Comparison of ENCODE assay signal across 13 mouse cellular contexts in the genomic region with DNA sequence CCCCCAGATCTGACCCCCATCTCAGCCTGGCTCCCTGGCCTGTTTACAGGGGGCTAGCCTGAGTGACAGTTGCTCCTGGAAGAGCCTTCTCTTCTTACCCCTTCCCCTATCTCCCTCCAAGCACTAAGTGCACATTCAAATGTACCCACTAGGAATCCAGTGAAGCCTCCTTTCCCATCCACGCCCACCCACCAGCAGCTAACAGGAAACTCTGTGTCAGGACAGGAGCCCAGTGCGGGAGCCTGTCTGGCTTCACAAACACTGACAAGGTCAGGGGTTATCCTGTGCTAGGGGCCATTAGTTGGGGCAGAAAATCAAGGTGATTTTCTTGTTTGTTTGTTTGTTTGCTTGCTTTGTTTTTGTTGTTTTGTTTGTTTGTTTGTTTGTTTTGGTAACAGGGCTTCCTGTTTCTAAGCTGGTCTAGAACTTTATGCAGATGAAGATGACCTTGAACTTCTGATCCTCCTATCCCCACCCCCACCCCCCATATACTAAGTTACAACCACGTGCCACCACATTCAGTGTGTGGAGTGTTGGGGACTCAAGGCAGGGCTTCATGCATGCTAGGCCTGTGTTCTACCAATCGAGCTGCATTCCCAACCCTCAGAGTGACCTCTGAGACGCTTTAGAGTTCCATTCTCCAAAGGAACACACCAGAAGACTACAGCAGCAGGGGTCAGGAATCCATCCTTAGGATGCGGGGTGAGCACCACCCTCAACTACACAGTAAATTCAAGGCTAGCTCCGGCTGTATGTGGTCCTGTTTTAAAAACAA. TPM values are rescaled to one million over a fixed set of nuclear protein-coding genes. Genes with fewer than 3 reads are reported as not detected.
DNase-seq lines count a peak whose midpoint lies in the region; ATAC-seq lines count a peak whose summit lies in the region.
"Had no signal": no experiment of that assay in that cellular context is flagged by ENCODE, and none has a peak within 500 bp of the region (broad histone marks: within the 10 kb centered on the region; RNA-seq: fewer than 3 reads in every experiment).

No protein-coding gene starts in this region.

- no peak overlapping the region for H3K9ac ChIP-seq in kidney, embryonic 16.5 days (replicated peaks; ENCODE audit: low read length)
- no peak overlapping the region for H3K9ac ChIP-seq in hindbrain, embryonic 14.5 days
- H3K9ac ChIP-seq in neural tube, embryonic 13.5 days: 0 out of 2 replicates have a peak overlapping the region, but pooled peaks have one; percentile 22

- ATAC-seq in kidney, embryonic 16.5 days (ENCODE audit: low FRiP score, low TSS enrichment): no peak
- no peak for ATAC-seq in hindbrain, embryonic 14.5 days (ENCODE audit: low FRiP score)
- no peak for ATAC-seq in neural tube, embryonic 13.5 days (ENCODE audit: low read depth)

- no peak overlapping the region for H3K4me3 ChIP-seq in kidney, embryonic 16.5 days (ENCODE audit: low read length)
- H3K4me3 ChIP-seq in hindbrain, embryonic 14.5 days (replicated peaks; ENCODE audit: low read length): no peak overlapping the region
- H3K4me3 ChIP-seq in neural tube, embryonic 13.5 days: no peak overlapping the region

- no peaks in the 10 kb centered on the region for H3K27me3 ChIP-seq in kidney, embryonic 16.5 days (ENCODE audit: insufficient read depth, low read length)
- no peaks in the 10 kb centered on the region for H3K27me3 ChIP-seq in hindbrain, embryonic 14.5 days (ENCODE audit: control insufficient read depth, insufficient read depth, low read length)
- no peaks in the 10 kb centered on the region for H3K27me3 ChIP-seq in neural tube, embryonic 13.5 days

- DNase-seq in embryo, embryonic 10.5 days (ENCODE audit: low spot score): peak; percentile 42
- DNase-seq in embryo, embryonic 11 days: no peak
- DNase-seq in kidney, adult 8-10 months: no peak
- no peak for DNase-seq in hindbrain, embryonic 14.5 days (ENCODE audit: low spot score)
- DNase-seq in left cerebral cortex, postnatal 10 days (ENCODE audit: extremely low spot score in 1 of 2, low spot score in 2 of 2): no peak
- no peak for DNase-seq in left cerebral cortex, postnatal 25 days (ENCODE audit: low spot score in 2 of 2)
- DNase-seq: adrenal gland, postnatal 10 days; cerebellum, adult 18-20 months; spleen, adult 18-20 months; thymus, postnatal 4 days had no signal

- H3K4me1 ChIP-seq in kidney, embryonic 16.5 days (ENCODE audit: insufficient read depth, low read length): peaks cover 32% of the 10 kb centered on the region
- 0 out of 2 replicates have a peak, but pooled peaks cover 8% of the 10 kb centered on the region for H3K4me1 ChIP-seq in hindbrain, embryonic 14.5 days (replicated peaks; ENCODE audit: control insufficient read depth, insufficient read depth, low read length)
- H3K4me1 ChIP-seq in neural tube, embryonic 13.5 days (replicated peaks): peaks cover 46% of the 10 kb centered on the region

- intact Hi-C loops in left cerebral cortex, postnatal 10 days (cut with DNase I): no loop called here
- intact Hi-C loops in left cerebral cortex, postnatal 25 days (cut with DNase I): no loop called here

- H3K27ac ChIP-seq in kidney, embryonic 16.5 days (ENCODE audit: low read length): peak overlapping the region; percentile 9; the same call in 1 of the 2 replicates
- peak overlapping the region; percentile 58; the same call in 1 of the 2 replicates for H3K27ac ChIP-seq in hindbrain, embryonic 14.5 days
- peak overlapping the region; percentile 85 for H3K27ac ChIP-seq in neural tube, embryonic 13.5 days (replicated peaks)

- peaks cover 6% of the 10 kb centered on the region; the same call in 1 of the 2 replicates for H3K36me3 ChIP-seq in kidney, embryonic 16.5 days (ENCODE audit: insufficient read depth, low read length)
- H3K36me3 ChIP-seq in hindbrain, embryonic 14.5 days (replicated peaks; ENCODE audit: control insufficient read depth, insufficient read depth): peaks cover 9% of the 10 kb centered on the region; the same call in 1 of the 2 replicates
- H3K36me3 ChIP-seq in neural tube, embryonic 13.5 days: peaks cover 27% of the 10 kb centered on the region

- no peak overlapping the region for H3K4me2 ChIP-seq in kidney, embryonic 16.5 days (replicated peaks; ENCODE audit: low read depth, low read length)
- H3K4me2 ChIP-seq in hindbrain, embryonic 14.5 days (replicated peaks): no peak overlapping the region
- no peak overlapping the region for H3K4me2 ChIP-seq in neural tube, embryonic 13.5 days

- H3K9me3 ChIP-seq in kidney, embryonic 16.5 days (ENCODE audit: low read length): no peaks in the 10 kb centered on the region
- H3K9me3 ChIP-seq in hindbrain, embryonic 14.5 days (ENCODE audit: control insufficient read depth, low read length): no peaks in the 10 kb centered on the region
- H3K9me3 ChIP-seq in neural tube, embryonic 13.5 days: no peaks in the 10 kb centered on the region

- WGBS in kidney, embryonic 16.5 days: 69% methylated on average over 7 of the region's 7 CpGs
- 74% methylated on average over 7 of the region's 7 CpGs for WGBS in hindbrain, embryonic 14.5 days
- 75% methylated on average over 7 of the region's 7 CpGs for WGBS in neural tube, embryonic 13.5 days

RNA-seq across cellular contexts. Expression of a gene that starts 10.5 kb away (rescaled TPM):
- 25.3 and 26.9 TPM in 2 replicates for polyA plus RNA-seq in kidney, embryonic 16.5 days (2015; fragmentation: Nextera tagmentation; extraction: Ambion mirVana)
- polyA plus RNA-seq in hindbrain, embryonic 14.5 days (2014; fragmentation: Nextera tagmentation; extraction: Ambion mirVana): 15.9 and 16.7 TPM in 2 replicates
- polyA plus RNA-seq in neural tube, embryonic 13.5 days (2015; fragmentation: Nextera tagmentation; extraction: Ambion mirVana): 25.0 and 25.6 TPM in 2 replicates
- total RNA-seq in left cerebral cortex, postnatal 10 days (2021): 10 to 100 TPM; 10.1 to 11.9 TPM
- total RNA-seq in left cerebral cortex, postnatal 25 days (2021): 10 to 100 TPM in 1 of 2 experiments, 1 to 10 TPM in 1; 9.7 to 10.8 TPM
- total RNA-seq: granulocyte monocyte progenitor cell, adult 5-6 weeks had no signal

RNA-seq across cellular contexts. Expression of a gene that starts 19.4 kb away (rescaled TPM):
- 6.1 and 7.7 TPM in 2 replicates for polyA plus RNA-seq in kidney, embryonic 16.5 days (2015; fragmentation: Nextera tagmentation; extraction: Ambion mirVana)
- 1.3 and 1.7 TPM in 2 replicates for polyA plus RNA-seq in hindbrain, embryonic 14.5 days (2014; fragmentation: Nextera tagmentation; extraction: Ambion mirVana)
- polyA plus RNA-seq in neural tube, embryonic 13.5 days (2015; fragmentation: Nextera tagmentation; extraction: Ambion mirVana): 0.55 and 1.1 TPM in 2 replicates
- 1 to 10 TPM; 1.1 to 1.2 TPM for total RNA-seq in left cerebral cortex, postnatal 10 days (2021)
- total RNA-seq in left cerebral cortex, postnatal 25 days (2021): 1 to 10 TPM; 2.5 to 4.4 TPM

RNA-seq across cellular contexts. Expression of a gene that starts 30.3 kb away (rescaled TPM):
- polyA plus RNA-seq in kidney, embryonic 16.5 days (2015; fragmentation: Nextera tagmentation; extraction: Ambion mirVana): 53.7 and 56.3 TPM in 2 replicates
- polyA plus RNA-seq in hindbrain, embryonic 14.5 days (2014; fragmentation: Nextera tagmentation; extraction: Ambion mirVana): 3.1 and 4.4 TPM in 2 replicates
- polyA plus RNA-seq in neural tube, embryonic 13.5 days (2015; fragmentation: Nextera tagmentation; extraction: Ambion mirVana): 6.8 and 6.9 TPM in 2 replicates
- total RNA-seq in left cerebral cortex, postnatal 10 days (2021): 1 to 10 TPM; 4.9 TPM
- total RNA-seq in left cerebral cortex, postnatal 25 days (2021): 1 to 10 TPM; 3.3 to 6.0 TPM

Comparison
In these comparisons a context has a peak if more than half of its experiments do, and no peak if none do; other contexts are left out.
1. H3K27ac ChIP-seq: peak in every context shown above with its lines; median percentile 85 in neural tube, embryonic 13.5 days; 58 in hindbrain, embryonic 14.5 days; 9 in kidney, embryonic 16.5 days.